Mouse (Mus musculus) liver, embryonic 14.5 days (tissue): Measurements from ENCODE around the gene Prrg3.

ENCODE experiments used
- CTCF ChIP-seq: IDR thresholded peaks from 2 replicates; pipeline ENCODE4 v1.5.1; 2016; ENCODE audit warnings: antibody characterized with exemption, low read depth, control low read depth
- EP300 ChIP-seq: IDR thresholded peaks from 2 replicates; pipeline ENCODE4 v1.6.1; 2016; ENCODE audit warnings: antibody characterized with exemption, low read depth

GRCm38 (mm10) chrX:71972686-71973085, 10.3 kb downstream of the Prrg3 start, which contains the start of gene Fate1:
- no peak for TF ChIP-seq CTCF
- no peak for TF ChIP-seq EP300
